In the genomic region with DNA sequence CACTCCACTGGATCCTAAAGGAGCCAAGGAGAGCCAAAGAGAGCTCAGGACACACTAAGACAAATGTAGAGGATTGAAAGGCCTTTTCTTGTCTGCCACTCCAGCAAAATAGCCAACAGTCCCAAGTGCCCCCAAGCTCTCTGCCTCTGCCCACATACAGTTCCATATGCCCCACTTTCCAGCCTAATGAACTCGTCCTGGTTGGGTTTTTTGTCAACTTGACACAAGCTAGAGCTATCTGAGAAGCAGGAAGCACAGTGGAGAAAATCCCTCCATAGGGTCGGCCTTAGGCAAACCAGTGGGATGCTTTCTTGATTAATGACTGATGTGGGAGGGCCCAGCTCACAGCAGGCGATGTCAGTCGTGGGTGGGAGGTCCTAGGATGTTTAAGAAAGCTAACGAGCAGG, we compare ENCODE assay signal across 9 mouse cellular contexts.
A peak's percentile ranks its signal among the peaks of the same experiment; 100 is the strongest.
DNase-seq lines count a peak whose midpoint lies in the region; ATAC-seq and TF ChIP-seq lines count a peak whose summit lies in the region.
"Had no signal": no experiment of that assay in that cellular context is flagged by ENCODE, and none has a peak within 500 bp of the region (broad histone marks: within the 10 kb centered on the region; RNA-seq: fewer than 3 reads in every experiment).

No protein-coding gene starts in this region.

- peak overlapping the region; percentile 50 for H3K4me2 ChIP-seq in lung, embryonic 14.5 days
- H3K4me2 ChIP-seq in limb, embryonic 12.5 days, result peak overlapping the region; percentile 51
- peak overlapping the region; percentile 54 for H3K4me2 ChIP-seq in stomach, embryonic 16.5 days (ENCODE audit: low read depth, low read length)

- peaks cover 21% of the 10 kb centered on the region; the same call in 1 of the 2 replicates for H3K4me1 ChIP-seq in lung, embryonic 14.5 days (ENCODE audit: insufficient read depth)
- H3K4me1 ChIP-seq in forebrain, embryonic 10.5 days, result peaks cover 57% of the 10 kb centered on the region
- H3K4me1 ChIP-seq in limb, embryonic 12.5 days (replicated peaks), result peaks cover 62% of the 10 kb centered on the region
- peaks cover 50% of the 10 kb centered on the region for H3K4me1 ChIP-seq in stomach, embryonic 16.5 days (ENCODE audit: control insufficient read depth, insufficient read depth, low read length)

- H3K9ac ChIP-seq in lung, embryonic 14.5 days, result no peak overlapping the region
- H3K9ac ChIP-seq in limb, embryonic 12.5 days (replicated peaks), result no peak overlapping the region
- no peak overlapping the region for H3K9ac ChIP-seq in stomach, embryonic 16.5 days (ENCODE audit: low read length)

- no peak overlapping the region for H3K4me3 ChIP-seq in lung, embryonic 14.5 days (ENCODE audit: low read depth, low read length)
- H3K4me3 ChIP-seq in forebrain, embryonic 10.5 days, result peak overlapping the region; percentile 5; the same call in 1 of the 2 replicates
- H3K4me3 ChIP-seq in limb, embryonic 12.5 days (replicated peaks), result no peak overlapping the region
- H3K4me3 ChIP-seq in stomach, embryonic 16.5 days (replicated peaks; ENCODE audit: low read length), result no peak overlapping the region; the same call in 1 of the 2 replicates
- H3K4me3 ChIP-seq: erythroblast, embryonic 14.5 days had no signal

- peak overlapping the region; percentile 92 for H3K27ac ChIP-seq in lung, embryonic 14.5 days (ENCODE audit: low read depth)
- H3K27ac ChIP-seq in forebrain, embryonic 10.5 days, result peak overlapping the region; percentile 48
- peak overlapping the region; percentile 93 for H3K27ac ChIP-seq in limb, embryonic 12.5 days
- peak overlapping the region; percentile 98 for H3K27ac ChIP-seq in stomach, embryonic 16.5 days (ENCODE audit: low read length)

- TF ChIP-seq CTCF in lung, embryonic 14.5 days (IDR thresholded peaks at IDR 0.05; ENCODE audit: low read depth), result no peak

- DNase-seq in lung, embryonic 14.5 days, result peak; percentile 83
- DNase-seq in lung, adult 18-20 months, result no peak
- no peak for DNase-seq in forebrain, embryonic 10.5 days (ENCODE audit: extremely low spot score, low spot score)
- no peak for DNase-seq in adrenal gland, adult (ENCODE audit: inconsistent age in 2 of 2, low spot score in 1 of 2)
- no peak for DNase-seq in cerebellum, adult 8-10 months
- DNase-seq in thymus, postnatal 10 days (ENCODE audit: low spot score in 2 of 2), result no peak

- no peaks in the 10 kb centered on the region for H3K9me3 ChIP-seq in lung, embryonic 14.5 days (ENCODE audit: low read depth, low read length)
- H3K9me3 ChIP-seq in forebrain, embryonic 10.5 days, result no peaks in the 10 kb centered on the region
- H3K9me3 ChIP-seq in limb, embryonic 12.5 days, result no peaks in the 10 kb centered on the region
- H3K9me3 ChIP-seq in stomach, embryonic 16.5 days (replicated peaks; ENCODE audit: control insufficient read depth, low read length), result no peaks in the 10 kb centered on the region

- peak; percentile 81 for ATAC-seq in lung, embryonic 14.5 days (ENCODE audit: insufficient read depth)
- peak; percentile 12; the same call in 1 of the 2 replicates for ATAC-seq in limb, embryonic 12.5 days (ENCODE audit: insufficient number of reproducible peaks, insufficient read depth, low FRiP score, low TSS enrichment, low read depth)
- ATAC-seq in stomach, embryonic 16.5 days (ENCODE audit: insufficient read depth, low FRiP score), result peak; percentile 65

- 5% methylated on average over 5 of the region's 5 CpGs for WGBS in lung, embryonic 14.5 days
- WGBS in forebrain, embryonic 10.5 days, result 2% methylated on average over 5 of the region's 5 CpGs
- 3% methylated on average over 5 of the region's 5 CpGs for WGBS in limb, embryonic 12.5 days
- WGBS in stomach, embryonic 16.5 days, result 8% methylated on average over 5 of the region's 5 CpGs

- no peaks in the 10 kb centered on the region for H3K27me3 ChIP-seq in lung, embryonic 14.5 days (ENCODE audit: insufficient read depth, low read length)
- no peaks in the 10 kb centered on the region for H3K27me3 ChIP-seq in forebrain, embryonic 10.5 days (ENCODE audit: poor library complexity, severe bottlenecking)
- no peaks in the 10 kb centered on the region for H3K27me3 ChIP-seq in limb, embryonic 12.5 days
- no peaks in the 10 kb centered on the region for H3K27me3 ChIP-seq in stomach, embryonic 16.5 days (ENCODE audit: control insufficient read depth, insufficient read depth, low read length)

- H3K36me3 ChIP-seq in lung, embryonic 14.5 days (ENCODE audit: insufficient read depth), result no peaks in the 10 kb centered on the region
- H3K36me3 ChIP-seq in forebrain, embryonic 10.5 days (replicated peaks), result peaks cover 41% of the 10 kb centered on the region
- H3K36me3 ChIP-seq in limb, embryonic 12.5 days, result peaks cover 31% of the 10 kb centered on the region; the same call in 1 of the 2 replicates
- no peaks in the 10 kb centered on the region for H3K36me3 ChIP-seq in stomach, embryonic 16.5 days (ENCODE audit: control insufficient read depth, insufficient read depth, low read length)

Comparison
In these comparisons a context has a peak if more than half of its experiments do, and no peak if none do; other contexts are left out.
1. ATAC-seq: peak in every context shown above with its lines; median percentile 81 in lung, embryonic 14.5 days; 65 in stomach, embryonic 16.5 days; 12 in limb, embryonic 12.5 days.
2. H3K27ac ChIP-seq: peak in every context shown above with its lines; median percentile 98 in stomach, embryonic 16.5 days; 93 in limb, embryonic 12.5 days; 92 in lung, embryonic 14.5 days; 48 in forebrain, embryonic 10.5 days.